Mouse (Mus musculus) heart, adult 2 months (tissue): Measurements from ENCODE around the gene Aagab.

Experiments used
- CTCF ChIP-seq: fragments of 200-600 bp; IDR thresholded peaks from 2 replicates; pipeline ENCODE4 v1.8.1; 2022; ENCODE audit warnings: antibody characterized with exemption, mild to moderate bottlenecking, moderate library complexity
- EP300 ChIP-seq: fragments of 200-500 bp; IDR thresholded peaks from 2 replicates; pipeline ENCODE4 v1.6.1; 2011; ENCODE audit warnings: low read depth, low read length, control low read depth; ENCODE audit not compliant: insufficient read depth

- TF ChIP-seq CTCF (no peak), EP300 (0 out of 2 replicates have a peak, but pooled peaks have one; percentile 30)
Observed at GRCm38 (mm10) chr9:63666612-63667372, 64.3 kb downstream of the Aagab start.
